Mouse (Mus musculus) right cerebral cortex, postnatal 10 days (tissue): ENCODE data around the gene Gsc2.
"Not testable (repeated sequence)": the region's sequence is repeated elsewhere in the genome, so short reads cannot be mapped to it uniquely, and the experiment has no call there.

Experiments
- DNase-seq, 2 experiments: peaks; one replicate each; pipeline ENCODE4 v3.0.0; 2021; ENCODE audit warnings: low spot score in 2 of 2

The Gsc2 gene

GRCm38 (mm10) chr16:17914307-17915249 is at the start of gene Gsc2:
Gene Gsc2 (minus strand): TSS chr16:17915059.
- DNase-seq, result no peak

- DNase-seq, result no peak
These were observed 47.2 kb upstream of the Gsc2 start for GRCm38 (mm10) chr16:17962091-17962490.

GRCm38 (mm10) chr16:17956052-17956638 is 41.3 kb upstream of the Gsc2 start:
- DNase-seq, result not testable (repeated sequence)

GRCm38 (mm10) chr16:17951618-17952017 is 36.8 kb upstream of the Gsc2 start:
- no peak for DNase-seq

- no peak for DNase-seq
These were observed 35.2 kb upstream of the Gsc2 start for GRCm38 (mm10) chr16:17950068-17950467.

GRCm38 (mm10) chr16:17949421-17949877 is 34.6 kb upstream of the Gsc2 start:
- no peak for DNase-seq

GRCm38 (mm10) chr16:17945081-17945831 is 30.4 kb upstream of the Gsc2 start:
- peak in 1 of 2 experiments; percentile 16 for DNase-seq

- DNase-seq, result peak; percentile 23 to 31
These were observed 28.6 kb upstream of the Gsc2 start for GRCm38 (mm10) chr16:17943466-17943865.

GRCm38 (mm10) chr16:17939255-17939751 is 24.4 kb upstream of the Gsc2 start:
- no peak for DNase-seq

- peak in 1 of 2 experiments; percentile 46 for DNase-seq
These were observed 24.0 kb upstream of the Gsc2 start for GRCm38 (mm10) chr16:17938821-17939220.

GRCm38 (mm10) chr16:17938187-17938586 is 23.3 kb upstream of the Gsc2 start:
- DNase-seq, result no peak

GRCm38 (mm10) chr16:17936776-17937175 is 21.9 kb upstream of the Gsc2 start:
- DNase-seq, result no peak

- DNase-seq, result no peak
These were observed 19.6 kb upstream of the Gsc2 start for GRCm38 (mm10) chr16:17934445-17934910.

GRCm38 (mm10) chr16:17933594-17934444 is 19.0 kb upstream of the Gsc2 start:
- DNase-seq, result no peak

- no peak for DNase-seq
These were observed 17.1 kb upstream of the Gsc2 start for GRCm38 (mm10) chr16:17931906-17932460.

GRCm38 (mm10) chr16:17929631-17930030 is 14.8 kb upstream of the Gsc2 start:
- DNase-seq, result no peak

GRCm38 (mm10) chr16:17929211-17929610 is 14.4 kb upstream of the Gsc2 start:
- DNase-seq, result no peak

GRCm38 (mm10) chr16:17928627-17929104 is 13.8 kb upstream of the Gsc2 start:
- DNase-seq, result peak; percentile 80 to 81

- DNase-seq, result peak; percentile 90 to 93
These were observed 13.3 kb upstream of the Gsc2 start, which contains the start of gene Slc25a1 for GRCm38 (mm10) chr16:17928087-17928580. Gene Slc25a1 (minus strand): TSS chr16:17928219.
